In genomic region chr5:25848058-25848457, GRCm38 (mm10) we compare ENCODE assay signal across 8 mouse cellular contexts.
DNase-seq lines count a peak whose midpoint lies in the region; ATAC-seq and TF ChIP-seq lines count a peak whose summit lies in the region.

No protein-coding gene starts in this region.

- H3K27me3 ChIP-seq in intestine, postnatal 0 days (replicated peaks; ENCODE audit: control insufficient read depth, insufficient read depth, low read length) = no peaks in the 10 kb centered on the region
- H3K27me3 ChIP-seq in intestine, embryonic 15.5 days (replicated peaks) = no peaks in the 10 kb centered on the region
- no peaks in the 10 kb centered on the region for H3K27me3 ChIP-seq in hindbrain, embryonic 16.5 days (replicated peaks; ENCODE audit: control insufficient read depth, insufficient read depth, low read length)

- H3K36me3 ChIP-seq in intestine, postnatal 0 days (ENCODE audit: control insufficient read depth, insufficient read depth) = no peaks in the 10 kb centered on the region
- no peaks in the 10 kb centered on the region for H3K36me3 ChIP-seq in intestine, embryonic 15.5 days
- no peaks in the 10 kb centered on the region for H3K36me3 ChIP-seq in hindbrain, embryonic 16.5 days (ENCODE audit: control insufficient read depth, insufficient read depth, low read length)

- 51% methylated on average over 9 of the region's 9 CpGs for WGBS in intestine, postnatal 0 days
- WGBS in intestine, embryonic 15.5 days = 39% methylated on average over 9 of the region's 9 CpGs
- 44% methylated on average over 9 of the region's 9 CpGs for WGBS in hindbrain, embryonic 16.5 days

- H3K4me3 ChIP-seq in intestine, postnatal 0 days (ENCODE audit: low read depth, low read length) = no peak overlapping the region
- H3K4me3 ChIP-seq in intestine, embryonic 15.5 days (replicated peaks) = no peak overlapping the region
- H3K4me3 ChIP-seq in hindbrain, embryonic 16.5 days (ENCODE audit: low read length) = no peak overlapping the region

- DNase-seq in WW6 (ENCODE audit: low read depth, low spot score) = peak; percentile 57
- DNase-seq in cerebellum, postnatal 25 days = peak; percentile 84 to 92
- peak; percentile 25 for DNase-seq in lung, postnatal 10 days
- DNase-seq in spleen, postnatal 10 days (ENCODE audit: low spot score in 2 of 2) = peak; percentile 40 to 75

- TF ChIP-seq CTCF in intestine, postnatal 0 days (IDR thresholded peaks at IDR 0.05; ENCODE audit: low read depth) = peak; percentile 60

- H3K4me1 ChIP-seq in intestine, postnatal 0 days (replicated peaks; ENCODE audit: control insufficient read depth, insufficient read depth, low read length) = no peaks in the 10 kb centered on the region
- H3K4me1 ChIP-seq in intestine, embryonic 15.5 days (replicated peaks) = no peaks in the 10 kb centered on the region
- no peaks in the 10 kb centered on the region for H3K4me1 ChIP-seq in hindbrain, embryonic 16.5 days (ENCODE audit: control insufficient read depth, insufficient read depth, low read depth, low read length)

- ATAC-seq in intestine, postnatal 0 days = no peak
- no peak for ATAC-seq in intestine, embryonic 15.5 days
- peak; percentile 74; the same call in 1 of the 2 replicates for ATAC-seq in hindbrain, embryonic 16.5 days
- no peak for ATAC-seq in megakaryocyte-erythroid progenitor cell, adult 5-6 weeks (replicated peaks; ENCODE audit: low FRiP score, low TSS enrichment, poor library complexity, severe bottlenecking)

- H3K4me2 ChIP-seq in intestine, postnatal 0 days (replicated peaks; ENCODE audit: low read depth) = no peak overlapping the region
- H3K4me2 ChIP-seq in intestine, embryonic 15.5 days (replicated peaks) = no peak overlapping the region
- H3K4me2 ChIP-seq in hindbrain, embryonic 16.5 days (ENCODE audit: low read length) = no peak overlapping the region

- H3K9me3 ChIP-seq in intestine, postnatal 0 days (ENCODE audit: control insufficient read depth) = no peaks in the 10 kb centered on the region
- no peaks in the 10 kb centered on the region for H3K9me3 ChIP-seq in intestine, embryonic 15.5 days
- H3K9me3 ChIP-seq in hindbrain, embryonic 16.5 days (ENCODE audit: control insufficient read depth, low read length) = no peaks in the 10 kb centered on the region

- H3K9ac ChIP-seq in intestine, postnatal 0 days (ENCODE audit: low read depth, low read length) = no peak overlapping the region
- no peak overlapping the region for H3K9ac ChIP-seq in intestine, embryonic 15.5 days
- H3K9ac ChIP-seq in hindbrain, embryonic 16.5 days (ENCODE audit: low read depth, low read length) = no peak overlapping the region

- no peak overlapping the region for H3K27ac ChIP-seq in intestine, postnatal 0 days (ENCODE audit: low read depth, low read length)
- no peak overlapping the region for H3K27ac ChIP-seq in intestine, embryonic 15.5 days
- no peak overlapping the region for H3K27ac ChIP-seq in hindbrain, embryonic 16.5 days (ENCODE audit: low read depth, low read length)

Comparison
In these comparisons a context has a peak if more than half of its experiments do, and no peak if none do; other contexts are left out.
1. DNase-seq: peak in every context shown above with its lines; median percentile 88 in cerebellum, postnatal 25 days; 58 in spleen, postnatal 10 days; 57 in WW6; 25 in lung, postnatal 10 days.